Mouse (Mus musculus) hematopoietic multipotent progenitor cell, adult 10-12 weeks (in vitro differentiated cells): Measurements from ENCODE around the gene Rps2. TPM values are rescaled to one million over a fixed set of nuclear protein-coding genes. Genes with fewer than 3 reads are reported as not detected.

Experiments
- polyA plus RNA-seq: library from polyadenylated mRNA; stranded (reverse); fragments of >175 nt; gene quantifications from 2 replicates; pipeline ENCODE4 v1.2.3, GENCODE M21; 2012; ENCODE audit warnings: low replicate concordance

The Rps2 gene
- polyA plus RNA-seq: 42.1 and 88.6 TPM in 2 replicates

DNA sequence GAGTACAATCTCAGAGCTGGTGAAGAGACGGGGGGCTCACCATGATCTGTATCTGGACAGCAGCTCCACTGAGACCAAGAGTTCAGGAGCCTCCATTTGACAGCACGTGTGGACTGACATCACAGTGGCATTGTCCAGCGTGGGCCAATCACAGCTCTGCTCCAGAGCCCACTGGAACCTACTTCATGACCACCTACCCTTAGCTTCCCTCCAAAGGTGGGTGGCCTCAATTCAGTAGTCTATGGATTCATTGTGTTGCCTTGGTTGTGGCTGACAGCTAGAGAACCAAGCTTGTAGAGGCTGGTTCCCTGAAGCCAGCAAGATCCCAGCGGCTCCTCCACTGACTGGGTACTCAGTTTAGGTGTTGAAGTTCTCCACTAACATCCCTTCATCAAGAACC lies at the start of gene Rps2, which contains the start of gene Rnf151:
Gene Rps2 (plus strand): TSS at position 174 of the 400 bp plus-strand sequence.
Gene Rnf151 (minus strand): TSS at position 121 of the 400 bp plus-strand sequence.

DNA sequence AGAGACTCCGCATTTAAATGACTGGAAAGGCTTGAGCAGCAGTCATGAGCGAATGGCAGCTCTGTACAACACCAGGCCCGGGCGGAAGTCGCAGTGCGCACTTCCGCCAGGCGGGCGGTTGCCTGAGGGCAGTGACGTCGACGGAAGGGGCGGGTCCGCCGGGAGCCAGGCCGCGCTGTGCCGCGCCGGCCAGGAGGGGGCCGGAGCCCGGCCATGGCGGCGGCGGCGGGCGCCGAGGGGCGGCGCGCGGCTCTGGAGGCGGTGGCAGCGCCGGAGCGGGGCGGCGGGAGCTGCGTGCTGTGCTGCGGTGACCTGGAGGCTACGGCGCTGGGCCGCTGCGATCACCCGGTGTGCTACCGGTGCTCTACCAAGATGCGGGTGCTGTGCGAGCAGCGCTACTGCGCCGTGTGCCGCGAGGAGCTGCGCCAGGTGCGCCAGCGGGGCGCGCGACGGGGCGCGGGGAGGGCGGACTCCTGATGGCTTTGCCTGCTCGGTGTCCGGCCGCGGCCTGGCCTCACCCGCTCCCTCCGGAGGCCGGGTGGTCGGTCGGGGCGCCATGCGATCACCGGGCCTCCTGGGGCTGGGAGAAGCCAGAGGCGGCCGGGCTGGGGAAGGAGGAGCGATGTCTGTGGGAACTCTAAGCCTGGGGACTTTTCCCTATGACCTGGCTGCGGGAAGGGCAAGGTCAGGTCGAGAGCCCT lies 48.2 kb upstream of the Rps2 start, which contains the start of gene Zfp598:
Gene Zfp598 (plus strand): TSS at position 143 of the 701 bp plus-strand sequence.

DNA sequence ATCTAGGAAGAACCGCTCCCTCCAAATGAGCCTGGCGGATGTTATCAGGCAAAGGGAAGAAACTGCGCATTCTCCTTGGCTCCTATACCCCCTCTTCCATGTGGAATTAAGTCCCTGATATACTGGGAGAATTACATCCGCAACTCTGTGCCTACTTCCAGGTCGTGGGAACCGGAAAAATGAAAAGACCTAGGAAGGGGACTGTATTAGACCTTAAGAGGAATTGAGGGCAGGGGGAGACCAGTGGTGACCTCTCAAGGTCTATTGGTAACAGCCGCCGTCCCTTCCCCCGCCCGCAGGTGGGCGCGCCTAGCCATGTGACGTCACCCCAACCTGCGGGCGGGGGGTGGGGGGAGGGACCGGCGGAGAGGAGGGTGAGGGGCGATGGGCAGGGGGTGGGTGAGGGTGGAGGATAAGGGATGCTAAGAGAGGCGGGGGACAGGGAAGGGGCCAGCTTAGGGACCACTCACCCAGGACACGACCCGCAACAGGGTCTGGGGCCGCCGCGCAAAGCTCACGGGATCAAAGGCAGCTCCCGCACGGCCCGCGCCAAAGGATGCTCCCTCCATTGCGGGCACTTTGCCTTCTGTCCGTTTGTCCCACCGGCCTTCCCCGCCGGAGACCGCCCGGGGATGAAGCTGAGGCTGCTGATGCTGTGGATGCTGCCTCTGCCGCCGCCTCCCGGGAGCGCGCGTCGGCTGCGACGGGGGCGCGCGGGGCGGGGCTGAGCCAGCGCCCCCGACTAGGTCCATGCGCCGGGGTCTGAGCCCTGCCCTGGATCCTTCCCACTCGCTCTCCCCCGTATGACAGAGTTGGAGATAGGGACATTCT lies 28.4 kb upstream of the Rps2 start, which contains the start of gene Syngr3:
Gene Syngr3 (minus strand): TSS at position 705 of the 831 bp plus-strand sequence.

DNA sequence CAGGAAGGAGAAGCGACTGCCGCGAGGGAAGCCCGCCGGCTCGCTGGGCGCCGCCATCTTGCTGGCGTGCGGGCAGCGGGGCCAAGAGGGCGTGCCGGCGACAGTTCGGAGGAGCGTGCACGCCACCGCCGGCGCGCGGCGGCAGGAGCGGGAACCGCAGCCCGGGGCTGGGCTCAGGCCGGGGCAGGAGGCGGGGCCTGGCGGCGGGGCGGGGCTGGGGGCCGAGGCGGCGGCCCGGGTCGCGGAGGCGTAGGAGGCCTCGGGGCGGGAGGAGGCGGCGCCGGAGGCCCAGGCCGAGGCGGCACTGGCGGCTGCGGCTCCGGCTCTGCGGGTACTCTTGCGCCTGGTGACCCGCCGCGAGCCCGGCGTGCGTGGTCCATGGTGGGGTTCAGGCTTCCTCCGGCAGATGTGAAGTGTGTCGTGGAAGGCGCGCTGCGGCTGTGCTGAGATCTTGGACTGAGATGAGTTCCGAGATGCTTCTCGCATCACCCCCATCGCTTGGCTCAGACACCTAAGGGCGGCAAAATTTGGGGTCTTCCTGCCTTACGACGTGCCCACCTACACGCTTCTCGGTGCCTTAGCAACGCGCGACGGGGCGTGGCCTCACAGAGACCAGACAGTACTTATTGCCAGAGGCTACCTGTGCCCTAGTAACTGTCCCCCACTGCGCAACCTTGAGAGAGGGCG lies 21.8 kb upstream of the Rps2 start, which contains the start of the genes Gfer and Noxo1:
Gene Gfer (minus strand): TSS at position 146 of the 687 bp plus-strand sequence.
Gene Noxo1 (plus strand): TSS at position 224 of the 687 bp plus-strand sequence.

DNA sequence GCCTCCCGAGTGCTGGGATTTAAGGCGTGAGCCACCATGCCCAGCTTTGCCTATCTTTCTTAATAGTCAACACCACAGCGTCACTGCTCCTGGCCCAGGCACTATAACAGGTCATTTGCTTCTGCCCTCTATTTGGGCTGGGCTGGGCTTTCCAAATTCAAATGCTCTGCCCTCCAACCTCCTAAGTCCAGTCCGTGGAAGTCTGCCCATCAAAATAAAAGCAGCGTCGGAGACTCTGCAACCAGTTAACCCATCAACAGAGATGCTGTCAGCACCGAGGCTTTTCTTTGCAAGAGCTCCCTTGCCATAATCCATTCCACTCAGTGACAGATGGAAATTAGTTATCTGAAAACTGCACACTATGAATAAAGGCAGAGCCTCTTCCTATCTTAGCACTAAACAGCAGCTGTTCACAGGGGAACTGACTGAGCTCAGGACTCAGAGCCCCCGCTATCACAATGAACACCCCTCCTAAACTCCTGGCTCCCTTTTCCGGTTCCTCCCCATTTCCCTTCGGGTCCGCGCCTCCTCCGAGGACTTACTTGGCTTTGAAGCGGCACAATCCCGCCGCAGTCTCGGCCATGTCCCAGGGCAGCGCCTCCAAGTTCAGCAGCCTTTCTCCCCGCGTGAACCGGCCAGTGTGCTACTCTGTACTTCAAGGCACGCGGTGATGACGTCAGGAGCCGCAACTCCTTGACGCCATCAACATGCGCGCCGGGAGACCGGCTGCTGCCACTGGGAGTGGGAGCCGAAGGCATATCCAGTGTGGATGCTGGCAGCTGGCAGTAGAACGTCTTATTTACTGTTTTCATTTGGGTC lies 10.7 kb upstream of the Rps2 start, which contains the start of gene Tbl3:
Gene Tbl3 (minus strand): TSS at position 679 of the 819 bp plus-strand sequence.

DNA sequence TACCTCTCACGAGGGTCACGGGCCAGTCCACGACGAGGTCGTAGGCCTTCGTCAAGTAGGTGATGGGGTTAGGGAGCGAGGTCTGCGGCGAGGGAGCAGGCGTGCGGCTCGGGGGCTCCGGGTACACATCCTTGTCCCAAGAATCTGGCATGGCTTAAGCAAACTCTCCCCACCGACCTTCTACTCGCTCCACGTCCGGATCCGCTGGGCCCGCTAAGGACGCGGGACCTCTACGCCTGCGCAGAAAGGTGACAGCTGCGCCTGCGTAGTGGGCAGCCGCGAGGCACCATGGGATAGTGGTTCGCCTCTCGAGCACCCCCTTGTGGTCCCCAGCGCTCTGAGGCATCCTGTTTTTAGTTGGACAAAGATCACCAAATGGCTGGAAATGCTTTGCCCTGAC lies 6.3 kb downstream of the Rps2 start, which contains the start of gene Ndufb10:
Gene Ndufb10 (minus strand): TSS at position 295 of the 400 bp plus-strand sequence.

DNA sequence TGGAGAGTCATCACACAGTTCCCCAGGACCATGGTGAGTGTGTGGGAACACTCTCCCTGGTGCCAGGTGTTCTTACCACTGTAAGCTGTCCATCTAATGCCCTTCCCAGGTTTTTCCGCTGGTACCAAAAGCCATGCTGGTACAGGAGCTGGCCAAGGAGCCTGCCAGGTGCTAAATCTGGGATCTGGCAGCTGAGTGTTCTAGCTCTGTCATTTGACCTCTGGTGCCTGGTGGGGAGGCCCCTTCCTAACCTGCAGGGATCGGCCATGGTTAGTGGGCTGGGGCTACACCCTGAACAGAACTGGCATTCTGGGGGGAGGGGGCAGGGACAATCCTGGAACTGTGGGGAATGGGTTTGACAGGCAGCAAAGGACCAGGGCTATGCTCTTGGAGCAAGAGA lies 9.7 kb downstream of the Rps2 start, which contains the start of gene Rpl3l:
Gene Rpl3l (plus strand): TSS at position 203 of the 400 bp plus-strand sequence.

DNA sequence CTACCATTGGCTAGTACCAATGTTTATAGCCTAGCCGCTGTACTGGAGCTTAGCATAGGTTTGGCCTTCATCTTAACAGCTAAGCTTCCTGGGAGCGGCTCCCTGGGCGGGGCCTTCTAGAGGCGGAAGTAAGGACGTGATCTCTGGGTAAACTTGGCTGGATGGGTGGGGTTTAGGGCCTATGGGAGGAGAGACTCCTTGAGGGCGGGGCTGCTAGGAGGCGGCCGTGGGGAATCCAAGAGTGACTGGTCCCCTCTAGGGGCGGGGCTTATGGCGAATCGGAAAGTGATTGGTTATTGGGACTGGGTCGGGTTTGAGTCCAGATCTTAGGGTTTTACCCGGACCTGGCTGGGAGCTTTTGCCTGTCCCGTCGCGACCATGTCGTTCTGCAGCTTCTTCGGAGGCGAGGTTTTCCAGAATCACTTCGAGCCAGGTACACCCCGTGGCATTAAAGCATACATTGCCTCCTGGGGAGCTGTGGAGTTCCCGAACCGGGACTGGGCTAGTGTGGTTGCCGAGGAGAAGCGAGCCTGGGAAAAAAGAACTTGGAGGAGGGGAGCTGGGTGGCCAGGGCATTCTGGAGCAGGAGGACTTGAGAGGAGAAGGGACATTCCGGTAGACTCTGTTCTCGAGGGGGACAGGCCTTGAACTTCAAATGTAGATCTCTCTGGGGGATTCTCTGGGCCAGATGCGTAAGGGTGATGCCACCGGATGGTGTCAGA lies 18.6 kb downstream of the Rps2 start, which contains the start of gene Msrb1:
Gene Msrb1 (plus strand): TSS at position 313 of the 722 bp plus-strand sequence.

DNA sequence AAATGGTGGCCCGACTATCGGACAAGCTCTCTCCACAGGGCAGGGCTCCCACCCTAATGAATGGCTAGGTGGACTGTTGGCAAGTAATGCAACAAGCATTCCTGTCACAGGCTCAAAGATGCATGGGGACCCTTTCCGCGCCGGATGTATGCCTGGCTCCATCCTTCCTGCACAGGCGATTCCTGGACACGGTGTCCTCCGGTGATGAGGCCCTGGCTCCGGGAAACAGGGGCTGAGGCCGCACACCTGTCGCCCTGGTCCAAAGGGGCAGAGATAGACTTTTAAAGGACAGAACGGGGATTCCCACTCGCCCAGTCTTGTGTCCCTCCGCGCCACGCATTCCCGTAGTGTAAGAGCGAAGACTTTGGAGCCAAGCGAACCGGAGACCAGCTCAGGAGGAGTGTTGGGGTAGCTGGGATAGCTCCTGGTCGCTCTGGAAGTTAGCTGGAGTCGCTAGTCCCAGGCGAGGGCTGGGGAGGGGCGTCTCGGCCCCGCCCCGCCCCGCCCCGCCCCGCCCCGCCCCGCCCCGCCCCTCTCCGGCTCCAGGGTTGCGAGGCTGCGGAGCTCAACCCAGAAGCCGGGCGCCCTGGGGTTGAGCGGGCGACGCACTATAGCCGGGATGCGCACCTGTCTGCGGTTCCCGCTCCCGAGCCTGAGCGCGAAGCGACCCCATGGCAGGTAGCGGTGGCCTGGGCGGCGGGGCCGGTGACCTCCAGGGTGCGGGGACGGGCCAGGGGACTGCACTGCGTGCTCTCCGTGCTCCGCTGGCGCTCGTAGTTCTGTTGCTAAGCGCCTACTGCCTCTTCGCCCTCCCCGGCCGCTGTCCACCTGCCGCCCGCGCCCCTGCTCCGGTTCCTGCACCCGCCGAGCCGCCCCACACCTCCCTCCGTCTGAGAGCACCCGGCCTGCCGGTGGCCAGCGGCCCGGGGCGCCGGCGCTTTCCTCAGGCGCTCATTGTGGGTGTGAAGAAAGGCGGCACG lies 34.8 kb downstream of the Rps2 start, which contains the start of gene Hs3st6:
Gene Hs3st6 (plus strand): TSS at position 574 of the 980 bp plus-strand sequence.

Other genes with a start within 250 kb of the Rps2 start
- 32.1 and 40.4 TPM in 2 replicates for gene E4f1, start 247.8 kb upstream of the Rps2 start, polyA plus RNA-seq
- gene Pgp, start 247.7 kb upstream of the Rps2 start, polyA plus RNA-seq: 27.9 and 34.1 TPM in 2 replicates
- 0.24 and 0.74 TPM in 2 replicates for gene Bricd5, start 244.2 kb upstream of the Rps2 start, polyA plus RNA-seq
- gene Mlst8, start 239.0 kb upstream of the Rps2 start, polyA plus RNA-seq: 5.3 and 8.0 TPM in 2 replicates
- 0.02 and 0.07 TPM in 2 replicates for gene Caskin1, start 229.5 kb upstream of the Rps2 start, polyA plus RNA-seq
- 156 and 190 TPM in 2 replicates for gene Traf7, start 190.2 kb upstream of the Rps2 start, polyA plus RNA-seq
- 0.76 and 1.9 TPM in 2 replicates for gene Rab26, start 183.9 kb upstream of the Rps2 start, polyA plus RNA-seq
- 24.7 and 24.9 TPM in 2 replicates for gene Pkd1, start 168.3 kb upstream of the Rps2 start, polyA plus RNA-seq
- gene Tsc2, start 85.5 kb upstream of the Rps2 start, polyA plus RNA-seq: 37.6 and 45.7 TPM in 2 replicates
- gene Nthl1, start 85.4 kb upstream of the Rps2 start, polyA plus RNA-seq: 3.8 and 6.9 TPM in 2 replicates
- gene Slc9a3r2, start 67.8 kb upstream of the Rps2 start, polyA plus RNA-seq: 3.8 and 6.4 TPM in 2 replicates
- 0.36 and 0.52 TPM in 2 replicates for gene Npw, start 59.7 kb upstream of the Rps2 start, polyA plus RNA-seq
- 56.2 and 93.5 TPM in 2 replicates for gene Zfp598, start 48.4 kb upstream of the Rps2 start, polyA plus RNA-seq
- 0.15 and 0.24 TPM in 2 replicates for gene Syngr3, start 28.2 kb upstream of the Rps2 start, polyA plus RNA-seq
- 52.3 and 54.6 TPM in 2 replicates for gene Gfer, start 22.0 kb upstream of the Rps2 start, polyA plus RNA-seq
- gene Noxo1, start 21.9 kb upstream of the Rps2 start, polyA plus RNA-seq: 5.9 and 10.3 TPM in 2 replicates
- 8.7 and 12.3 TPM in 2 replicates for gene Tbl3, start 10.5 kb upstream of the Rps2 start, polyA plus RNA-seq
- gene Rnf151, start 53 bp upstream of the Rps2 start, polyA plus RNA-seq: 0.16 and 0.36 TPM in 2 replicates
- gene Ndufb10, start 6.4 kb downstream of the Rps2 start, polyA plus RNA-seq: 220 and 325 TPM in 2 replicates
- 0.31 and 0.38 TPM in 2 replicates for gene Rpl3l, start 9.7 kb downstream of the Rps2 start, polyA plus RNA-seq
- 43.6 and 56.0 TPM in 2 replicates for gene Msrb1, start 18.5 kb downstream of the Rps2 start, polyA plus RNA-seq
- gene Hs3st6, start 34.9 kb downstream of the Rps2 start, polyA plus RNA-seq: 0.94 and 2.2 TPM in 2 replicates
- not detected in 2 replicates for gene Meiob, start 86.2 kb downstream of the Rps2 start, polyA plus RNA-seq
- 27.6 and 69.0 TPM in 2 replicates for gene Hagh, start 122.0 kb downstream of the Rps2 start, polyA plus RNA-seq
- 2.7 and 6.5 TPM in 2 replicates for gene Fahd1, start 132.2 kb downstream of the Rps2 start, polyA plus RNA-seq
- 0.12 TPM in 1 of 2 replicates, not detected in the other for gene Igfals, start 147.9 kb downstream of the Rps2 start, polyA plus RNA-seq
- 10.4 and 58.7 TPM in 2 replicates for gene Nubp2, start 168.2 kb downstream of the Rps2 start, polyA plus RNA-seq
- 44.2 and 49.9 TPM in 2 replicates for gene Spsb3, start 168.5 kb downstream of the Rps2 start, polyA plus RNA-seq
- 20.3 and 41.1 TPM in 2 replicates for gene Eme2, start 177.0 kb downstream of the Rps2 start, polyA plus RNA-seq
- gene Mrps34, start 177.0 kb downstream of the Rps2 start, polyA plus RNA-seq: 40.1 and 50.8 TPM in 2 replicates
- gene Nme3, start 178.4 kb downstream of the Rps2 start, polyA plus RNA-seq: 19.9 and 39.7 TPM in 2 replicates
- gene Mapk8ip3, start 218.9 kb downstream of the Rps2 start, polyA plus RNA-seq: 64.6 and 70.0 TPM in 2 replicates
- 9.7 and 10.8 TPM in 2 replicates for gene Jpt2, start 242.6 kb downstream of the Rps2 start, polyA plus RNA-seq